Mouse (Mus musculus): ENCODE results near the gene Mast3. TPM values are rescaled to one million over a fixed set of nuclear protein-coding genes. Genes with fewer than 3 reads are reported as not detected.

The Mast3 gene
- polyA plus RNA-seq, 1 experiment from 2014 or later, result 12.0 TPM

DNA sequence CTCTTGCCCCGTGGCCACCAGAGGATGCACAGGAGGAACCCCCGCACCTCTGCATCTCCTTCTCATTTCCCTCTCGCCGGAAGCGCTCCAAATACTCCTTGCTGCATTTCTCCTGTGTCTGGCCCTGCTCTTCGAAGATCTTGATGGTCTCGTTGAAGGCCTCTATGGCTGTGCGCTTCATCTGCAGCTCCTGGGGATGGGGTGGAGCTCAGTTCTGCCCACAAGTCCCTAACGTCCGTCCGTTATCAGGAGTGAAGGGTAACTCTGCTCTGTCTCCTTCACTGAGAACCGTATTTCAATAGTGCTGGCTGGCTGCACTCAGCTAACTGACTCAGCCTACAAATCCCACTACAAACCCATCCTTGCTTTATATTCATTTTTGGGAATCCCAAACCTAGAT, 35.0 kb downstream of the Mast3 start:
- H3K9me3 ChIP-seq, result no peaks in the 10 kb centered on the region
- peak overlapping the region; percentile 37 for H3K27ac ChIP-seq
- H3K4me3 ChIP-seq, result peak overlapping the region; percentile 11; the same call in 1 of the 2 replicates
- peaks cover 30% of the 10 kb centered on the region for H3K27me3 ChIP-seq (ENCODE audit: poor library complexity, severe bottlenecking)
- WGBS, result 74% methylated on average over 12 of the region's 12 CpGs
- H3K4me1 ChIP-seq, result peaks cover 65% of the 10 kb centered on the region
- peaks cover 73% of the 10 kb centered on the region for H3K36me3 ChIP-seq (replicated peaks)
- no peak for DNase-seq (ENCODE audit: extremely low spot score, low spot score)

DNA sequence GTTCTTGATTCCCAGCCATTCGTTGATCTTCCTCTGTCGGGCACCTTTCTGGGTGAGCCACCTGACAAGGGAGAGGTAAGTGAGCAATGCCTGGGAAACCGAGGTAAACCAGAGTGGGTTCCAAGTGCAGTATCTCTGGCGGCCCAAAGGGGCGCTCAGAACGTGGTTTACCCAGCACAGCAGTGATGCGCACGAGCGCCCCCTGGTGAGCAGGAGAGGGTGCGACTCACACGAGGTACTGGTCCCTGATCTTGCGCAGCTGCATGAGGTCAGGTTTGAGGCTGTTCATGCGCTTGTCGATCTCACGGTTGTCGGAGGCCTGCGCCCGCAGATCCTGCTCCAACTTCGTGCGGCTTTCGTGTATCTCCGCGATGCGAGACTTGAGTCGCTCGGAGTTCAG, 35.5 kb downstream of the Mast3 start:
- Histone ChIP-seq H3K4me3 (peak overlapping the region; percentile 11; the same call in 1 of the 2 replicates), H3K4me1 (peaks cover 65% of the 10 kb centered on the region), H3K27ac (peak overlapping the region; percentile 37), H3K9me3 (no peaks in the 10 kb centered on the region), H3K27me3 (ENCODE audit: poor library complexity, severe bottlenecking) (peaks cover 33% of the 10 kb centered on the region), H3K36me3 (replicated peaks) (peaks cover 69% of the 10 kb centered on the region)
- DNase-seq (ENCODE audit: extremely low spot score, low spot score), result peak; percentile 94
- 7% methylated on average over 26 of the region's 26 CpGs for WGBS

DNA sequence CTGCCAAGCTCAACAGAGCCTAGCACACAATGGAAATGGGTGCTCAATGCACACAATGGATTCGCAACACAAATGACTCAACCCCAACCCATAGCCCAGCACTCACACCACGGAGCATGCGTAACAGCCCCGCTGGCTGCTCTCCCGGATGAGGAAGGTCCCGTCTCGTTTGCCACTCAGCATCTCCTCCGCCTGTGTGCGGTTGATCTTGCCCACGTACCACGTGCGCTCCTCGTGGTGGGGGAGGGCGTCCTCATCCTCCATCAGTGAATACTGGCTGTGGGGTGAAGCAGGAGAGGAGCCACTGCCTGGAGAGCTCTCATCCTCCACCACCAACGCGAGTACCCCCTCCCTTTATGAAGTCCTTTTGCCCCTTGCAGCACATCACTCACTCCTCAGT, 35.9 kb downstream of the Mast3 start:
- Histone ChIP-seq H3K9me3 (no peaks in the 10 kb centered on the region), H3K4me1 (peaks cover 61% of the 10 kb centered on the region), H3K4me3 (peak overlapping the region; percentile 11; the same call in 1 of the 2 replicates), H3K27me3 (ENCODE audit: poor library complexity, severe bottlenecking) (peaks cover 33% of the 10 kb centered on the region), H3K27ac (no peak overlapping the region), H3K36me3 (replicated peaks) (peaks cover 69% of the 10 kb centered on the region)
- WGBS, result 86% methylated on average over 16 of the region's 16 CpGs
- DNase-seq (ENCODE audit: extremely low spot score, low spot score), result no peak

DNA sequence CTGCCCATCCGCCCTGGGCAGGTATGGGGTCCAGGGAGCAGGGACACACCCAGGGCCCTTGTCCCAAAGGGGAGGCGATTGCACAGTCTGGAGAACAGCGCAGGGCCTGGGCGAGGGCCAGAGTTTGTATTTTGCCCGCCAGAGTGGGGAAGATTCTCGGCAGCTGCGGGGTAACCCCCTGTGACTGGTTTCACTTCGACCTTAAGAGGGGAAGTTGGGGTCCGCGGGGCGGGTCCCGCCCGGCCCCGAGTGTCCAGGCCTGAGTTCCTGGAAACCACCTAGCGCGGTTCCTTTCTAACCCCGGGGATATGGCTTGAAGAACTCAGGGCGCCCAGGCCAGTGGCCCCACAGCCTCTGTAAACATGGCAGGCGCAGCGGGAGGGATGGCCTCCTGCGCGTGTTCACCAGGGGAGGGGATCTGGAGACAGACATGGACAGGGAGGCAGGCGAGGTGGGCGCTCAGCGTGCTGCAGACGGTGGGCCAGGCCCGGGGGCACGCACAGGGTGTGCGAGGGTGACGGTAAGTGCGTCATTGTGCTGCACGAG, 36.5 kb downstream of the Mast3 start:
- H3K4me3 ChIP-seq, result no peak overlapping the region
- no peak for DNase-seq (ENCODE audit: extremely low spot score, low spot score)
- WGBS, result 95% methylated on average over 32 of the region's 32 CpGs
- H3K36me3 ChIP-seq (replicated peaks), result peaks cover 63% of the 10 kb centered on the region
- peaks cover 58% of the 10 kb centered on the region for H3K4me1 ChIP-seq
- H3K27me3 ChIP-seq (ENCODE audit: poor library complexity, severe bottlenecking), result peaks cover 33% of the 10 kb centered on the region
- H3K9me3 ChIP-seq, result no peaks in the 10 kb centered on the region
- H3K27ac ChIP-seq, result no peak overlapping the region

DNA sequence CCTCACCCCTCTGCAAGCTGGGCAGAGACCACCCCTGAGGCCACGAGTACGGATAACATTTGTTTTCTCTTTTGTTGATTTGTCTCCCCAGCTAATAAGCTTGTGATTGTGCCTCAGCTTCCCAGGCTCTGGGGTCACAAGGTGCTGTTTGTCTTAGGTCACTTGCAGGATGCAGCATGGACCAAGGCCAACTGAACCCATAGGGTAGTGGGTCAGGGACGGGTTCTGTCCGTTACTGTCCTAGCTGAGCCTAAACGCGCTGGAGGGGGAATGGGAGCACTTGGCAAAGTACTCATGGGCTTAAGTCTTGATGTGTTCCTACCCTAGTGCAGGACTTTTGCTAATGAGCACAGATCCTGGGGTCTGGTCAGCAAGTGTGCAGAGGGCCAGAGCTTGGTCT, 37.4 kb downstream of the Mast3 start:
- Histone ChIP-seq H3K36me3 (replicated peaks) (peaks cover 55% of the 10 kb centered on the region), H3K4me3 (no peak overlapping the region), H3K4me1 (peaks cover 54% of the 10 kb centered on the region), H3K27ac (no peak overlapping the region), H3K9me3 (no peaks in the 10 kb centered on the region), H3K27me3 (ENCODE audit: poor library complexity, severe bottlenecking) (peaks cover 33% of the 10 kb centered on the region)
- 82% methylated on average over 6 of the region's 6 CpGs for WGBS
- DNase-seq (ENCODE audit: extremely low spot score, low spot score), result no peak

DNA sequence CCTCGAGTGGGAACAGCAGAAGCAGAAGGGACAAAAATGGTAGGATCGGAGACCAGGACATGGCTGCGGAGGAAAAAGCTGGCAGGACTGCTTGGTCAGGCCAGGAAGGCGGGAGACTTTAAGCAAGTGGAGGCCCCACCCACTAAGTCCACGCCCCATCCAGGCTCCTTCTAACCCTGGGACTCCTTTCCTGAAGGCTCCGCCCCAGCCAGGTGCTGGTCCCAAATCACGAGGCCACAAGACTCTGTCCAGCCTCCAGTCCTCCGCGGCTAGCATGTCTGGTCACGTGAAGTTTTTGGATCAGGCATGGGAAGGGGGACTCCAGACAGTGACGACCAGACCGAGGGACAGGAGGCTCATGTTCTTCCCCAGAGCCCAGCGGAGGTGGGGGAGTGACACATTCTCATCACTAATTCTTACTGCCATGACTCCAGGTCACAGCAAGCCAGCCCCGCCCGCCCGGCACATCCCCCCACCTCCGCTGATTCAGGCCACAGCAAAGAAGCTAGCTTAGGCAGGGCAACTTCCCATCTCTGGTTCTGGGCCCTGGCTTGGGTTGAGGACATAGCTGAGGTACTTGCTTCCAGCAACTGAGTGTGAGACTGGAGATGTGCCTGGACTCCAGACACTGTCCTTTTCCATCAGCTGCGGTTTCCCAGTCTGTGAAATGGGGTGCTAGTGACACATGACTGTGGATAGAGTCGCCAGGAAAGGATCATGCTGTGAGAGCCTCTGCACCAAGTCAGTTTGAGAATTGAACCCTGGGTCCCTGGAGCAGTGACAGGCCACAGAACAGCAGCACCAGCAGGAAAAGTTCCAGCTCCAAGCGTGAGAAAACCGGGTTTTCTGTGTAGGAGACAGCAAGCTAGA, 38.0 kb downstream of the Mast3 start:
- H3K4me3 ChIP-seq, result peak overlapping the region; percentile 52
- H3K9me3 ChIP-seq, result no peaks in the 10 kb centered on the region
- H3K27me3 ChIP-seq (ENCODE audit: poor library complexity, severe bottlenecking), result peaks cover 33% of the 10 kb centered on the region
- peaks cover 55% of the 10 kb centered on the region for H3K4me1 ChIP-seq
- peak; percentile 65 for DNase-seq (ENCODE audit: extremely low spot score, low spot score)
- H3K36me3 ChIP-seq (replicated peaks), result peaks cover 48% of the 10 kb centered on the region
- H3K27ac ChIP-seq, result peak overlapping the region; percentile 65
- WGBS, result 6% methylated on average over 21 of the region's 21 CpGs

DNA sequence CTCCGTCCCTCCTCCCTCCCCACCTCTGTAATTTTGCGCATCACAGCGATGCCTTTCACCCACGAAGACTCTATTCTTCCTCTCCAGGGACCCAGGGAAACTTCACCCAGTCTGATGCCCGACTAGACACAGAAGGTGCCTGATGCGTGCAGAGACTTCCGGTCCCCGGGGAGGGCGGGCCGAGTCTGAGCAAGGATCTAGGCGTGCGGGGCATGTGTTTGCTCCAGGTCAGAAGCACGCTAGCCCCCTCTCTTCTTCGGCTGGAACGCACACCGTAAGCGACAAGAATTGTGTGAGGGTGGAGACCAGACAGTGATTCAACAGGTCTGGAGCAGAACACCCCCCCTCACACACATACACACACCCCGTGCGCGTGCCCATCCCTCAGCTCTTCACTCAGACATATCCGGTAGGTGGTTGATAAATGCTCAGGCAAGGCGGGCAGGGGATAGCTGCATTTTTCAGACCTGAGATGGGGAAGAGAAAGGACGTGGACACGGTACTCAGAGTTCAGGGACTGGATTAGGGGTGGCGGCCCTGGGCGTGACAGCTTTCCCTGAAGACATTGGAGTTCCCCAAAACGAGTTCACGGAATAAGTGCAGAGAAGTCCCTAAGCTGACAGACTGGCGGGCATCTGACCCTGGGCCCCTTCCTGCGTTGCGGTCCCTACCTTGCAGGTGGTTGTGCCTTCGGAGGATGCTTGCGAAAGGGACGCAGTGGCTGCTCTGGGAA, 38.9 kb downstream of the Mast3 start:
- peaks cover 61% of the 10 kb centered on the region for H3K4me1 ChIP-seq
- H3K9me3 ChIP-seq, result no peaks in the 10 kb centered on the region
- peak overlapping the region; percentile 65 for H3K27ac ChIP-seq
- 2% methylated on average over 34 of the region's 34 CpGs for WGBS
- peaks cover 40% of the 10 kb centered on the region for H3K36me3 ChIP-seq (replicated peaks)
- H3K4me3 ChIP-seq, result peak overlapping the region; percentile 52
- H3K27me3 ChIP-seq (ENCODE audit: poor library complexity, severe bottlenecking), result peaks cover 33% of the 10 kb centered on the region
- DNase-seq (ENCODE audit: extremely low spot score, low spot score), result peak; percentile 44

DNA sequence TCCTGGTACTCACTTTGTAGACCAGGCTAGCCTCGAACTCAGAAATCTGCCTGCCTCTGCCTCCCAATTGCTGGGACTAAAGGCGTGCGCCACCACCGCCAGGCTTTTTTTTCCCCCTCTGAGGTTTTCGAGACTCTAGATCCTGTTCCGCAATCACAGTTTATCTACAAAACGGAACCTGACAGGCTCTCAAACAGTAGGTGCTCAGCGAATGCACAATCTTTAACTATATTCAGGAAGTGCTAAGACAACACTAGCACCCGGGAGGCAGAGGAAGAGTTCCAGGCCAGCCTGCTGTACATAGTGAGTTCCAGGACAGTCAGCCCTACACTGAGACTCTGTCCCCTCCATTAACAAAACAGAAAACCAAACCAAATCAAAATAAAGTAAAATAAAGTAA, 39.5 kb downstream of the Mast3 start:
- H3K4me1 ChIP-seq, result peaks cover 67% of the 10 kb centered on the region

DNA sequence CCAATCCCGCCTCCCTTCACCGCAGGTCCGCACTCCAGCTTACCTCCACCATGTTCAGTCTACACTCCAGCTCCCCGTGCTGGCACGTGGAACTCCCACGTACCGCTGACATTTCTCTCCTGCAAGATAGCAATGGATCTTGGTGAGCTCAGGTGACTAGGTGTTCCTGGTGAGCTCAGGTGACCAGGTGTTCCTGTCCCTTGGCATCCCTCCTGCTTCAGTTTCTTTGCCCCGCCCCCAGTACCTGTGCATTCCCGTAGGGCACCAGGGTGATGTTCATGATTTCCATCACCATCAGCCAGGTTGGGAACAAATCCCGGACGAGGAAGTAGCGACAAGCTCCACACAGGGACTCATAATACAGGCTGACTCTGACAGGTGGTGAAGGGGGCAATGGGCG, 40.2 kb downstream of the Mast3 start:
- peaks cover 70% of the 10 kb centered on the region for H3K4me1 ChIP-seq

More for the DNA sequence above, 39.5 kb downstream of the Mast3 start:
- Histone ChIP-seq H3K27ac (0 out of 2 replicates have a peak overlapping the region, but pooled peaks have one; percentile 22), H3K9me3 (no peaks in the 10 kb centered on the region), H3K27me3 (ENCODE audit: poor library complexity, severe bottlenecking) (peaks cover 27% of the 10 kb centered on the region), H3K4me3 (peak overlapping the region; percentile 52), H3K36me3 (replicated peaks) (peaks cover 33% of the 10 kb centered on the region)
- no peak for DNase-seq (ENCODE audit: extremely low spot score, low spot score)
- 83% methylated on average over 9 of the region's 9 CpGs for WGBS

DNA sequence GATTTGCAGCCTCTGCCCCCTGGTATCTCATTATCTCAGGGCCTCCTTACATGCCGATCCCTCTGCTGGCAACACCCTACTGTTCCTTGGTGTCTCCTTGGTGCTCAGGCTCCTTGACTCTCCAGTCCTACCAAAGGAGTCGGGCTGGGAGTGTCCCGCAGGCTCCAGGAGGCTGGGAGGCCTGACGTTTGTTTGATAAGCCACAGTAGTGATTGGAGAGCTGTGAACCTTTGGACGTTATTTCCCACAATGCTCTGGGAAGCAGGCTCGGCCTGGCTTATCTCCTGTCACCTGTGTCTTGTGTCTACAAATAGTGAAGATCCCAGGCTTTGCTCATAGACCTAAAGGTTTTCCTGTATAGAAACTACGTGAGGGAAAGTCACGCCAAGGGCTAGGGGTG, 40.8 kb downstream of the Mast3 start:
- H3K9me3 ChIP-seq, result no peaks in the 10 kb centered on the region
- no peak overlapping the region for H3K4me3 ChIP-seq
- DNase-seq (ENCODE audit: extremely low spot score, low spot score), result no peak
- peaks cover 20% of the 10 kb centered on the region for H3K36me3 ChIP-seq (replicated peaks)
- peaks cover 22% of the 10 kb centered on the region for H3K27me3 ChIP-seq (ENCODE audit: poor library complexity, severe bottlenecking)
- peaks cover 70% of the 10 kb centered on the region for H3K4me1 ChIP-seq
- WGBS, result 86% methylated on average over 8 of the region's 8 CpGs
- no peak overlapping the region for H3K27ac ChIP-seq

More for the DNA sequence above, 40.2 kb downstream of the Mast3 start:
- Histone ChIP-seq H3K36me3 (replicated peaks) (peaks cover 27% of the 10 kb centered on the region), H3K9me3 (no peaks in the 10 kb centered on the region), H3K4me3 (no peak overlapping the region; the same call in 1 of the 2 replicates), H3K27me3 (ENCODE audit: poor library complexity, severe bottlenecking) (peaks cover 20% of the 10 kb centered on the region), H3K27ac (no peak overlapping the region)
- 94% methylated on average over 13 of the region's 13 CpGs for WGBS
- no peak for DNase-seq (ENCODE audit: extremely low spot score, low spot score)

DNA sequence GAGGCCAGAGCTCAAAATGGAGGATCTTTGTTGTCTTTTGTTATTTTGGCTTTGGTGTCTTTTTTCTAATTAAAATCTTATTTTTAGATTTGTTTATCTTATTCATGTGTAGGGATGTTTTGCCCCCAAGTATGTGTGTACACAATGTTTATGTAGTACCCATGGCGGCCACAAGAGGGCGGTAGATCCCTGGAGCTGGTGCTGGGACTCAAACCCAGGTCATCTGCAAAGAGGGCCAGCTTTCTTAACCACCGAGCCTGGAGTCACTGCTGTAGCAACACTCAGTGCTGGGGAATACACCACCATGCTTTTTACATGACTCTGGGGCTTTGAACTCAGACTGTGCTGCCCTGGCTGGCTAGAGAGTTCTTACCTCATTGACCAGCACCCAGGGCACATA, 41.5 kb downstream of the Mast3 start:
- H3K27ac ChIP-seq, result no peak overlapping the region
- H3K4me3 ChIP-seq, result no peak overlapping the region
- WGBS, result 5% methylated on average over 3 of the region's 3 CpGs
- peaks cover 16% of the 10 kb centered on the region for H3K36me3 ChIP-seq (replicated peaks)
- peaks cover 69% of the 10 kb centered on the region for H3K4me1 ChIP-seq
- DNase-seq (ENCODE audit: extremely low spot score, low spot score), result peak; percentile 66
- H3K27me3 ChIP-seq (ENCODE audit: poor library complexity, severe bottlenecking), result peaks cover 19% of the 10 kb centered on the region
- H3K9me3 ChIP-seq, result no peaks in the 10 kb centered on the region

DNA sequence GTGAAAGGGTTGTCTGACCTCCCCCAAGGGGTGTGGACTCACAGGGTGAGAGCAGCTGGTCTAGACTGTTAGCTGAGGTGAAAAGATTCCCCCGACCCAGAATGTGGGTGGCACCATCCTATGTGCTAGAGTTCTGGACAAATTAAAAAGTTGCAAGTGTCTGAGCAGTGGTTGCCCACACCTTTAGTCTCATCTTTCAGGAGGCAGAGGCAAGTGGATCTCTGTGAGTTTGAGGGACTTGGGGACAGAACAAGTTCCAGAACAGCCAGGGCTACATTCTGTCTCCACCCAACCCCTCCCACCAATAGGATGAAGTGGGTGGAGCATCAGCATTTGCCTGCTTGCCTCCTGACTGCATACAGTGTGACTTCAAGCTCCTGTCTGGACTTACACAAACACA, 42.7 kb downstream of the Mast3 start:
- Histone ChIP-seq H3K36me3 (replicated peaks) (peaks cover 20% of the 10 kb centered on the region), H3K4me1 (peaks cover 66% of the 10 kb centered on the region), H3K9me3 (no peaks in the 10 kb centered on the region), H3K4me3 (no peak overlapping the region), H3K27ac (no peak overlapping the region), H3K27me3 (ENCODE audit: poor library complexity, severe bottlenecking) (peaks cover 13% of the 10 kb centered on the region; the same call in 1 of the 2 replicates)
- 80% methylated on average over 1 of the region's 1 CpGs for WGBS
- DNase-seq (ENCODE audit: extremely low spot score, low spot score), result no peak

Data from forebrain, embryonic 10.5 days (tissue).